Mouse (Mus musculus): ENCODE measurements at regions not wholly inside any gene's neighbourhood (a gene's known extent, or its start where the extent isn't known, plus 50 kb on each side); places are given as distances from the start of the nearest gene placed in this dataset.

DNA sequence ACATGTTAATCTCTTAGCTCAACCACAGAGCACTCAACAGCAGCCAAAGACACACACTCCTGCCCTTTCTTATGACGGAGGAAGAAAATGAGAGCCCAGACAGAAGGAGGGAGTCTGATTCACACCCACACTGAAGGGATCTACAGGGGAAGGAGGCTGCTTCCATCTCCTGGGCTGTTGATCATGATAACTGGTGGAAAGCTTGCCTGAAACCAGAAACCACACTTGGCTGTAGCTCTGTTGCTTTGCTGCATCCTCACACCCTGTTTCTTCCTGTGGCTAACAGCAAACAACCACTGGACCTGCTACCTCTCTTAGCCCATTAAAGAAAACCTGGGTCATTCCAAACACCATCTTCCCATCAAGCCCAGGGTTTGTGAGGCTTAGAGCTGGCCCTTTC lies 257.2 kb upstream of the Runx1 start:
- Histone ChIP-seq H3K27ac (no peak overlapping the region), H3K9ac (no peak overlapping the region), H3K4me1 (peaks cover 4% of the 10 kb centered on the region; the same call in 1 of the 2 replicates), H3K9me3 (replicated peaks) (no peaks in the 10 kb centered on the region), H3K27me3 (no peaks in the 10 kb centered on the region), H3K4me2 (replicated peaks) (no peak overlapping the region), H3K36me3 (no peaks in the 10 kb centered on the region), H3K4me3 (no peak overlapping the region)
- no peak for ATAC-seq (ENCODE audit: low FRiP score)
- 95% methylated on average over 1 of the region's 1 CpGs for WGBS

DNA sequence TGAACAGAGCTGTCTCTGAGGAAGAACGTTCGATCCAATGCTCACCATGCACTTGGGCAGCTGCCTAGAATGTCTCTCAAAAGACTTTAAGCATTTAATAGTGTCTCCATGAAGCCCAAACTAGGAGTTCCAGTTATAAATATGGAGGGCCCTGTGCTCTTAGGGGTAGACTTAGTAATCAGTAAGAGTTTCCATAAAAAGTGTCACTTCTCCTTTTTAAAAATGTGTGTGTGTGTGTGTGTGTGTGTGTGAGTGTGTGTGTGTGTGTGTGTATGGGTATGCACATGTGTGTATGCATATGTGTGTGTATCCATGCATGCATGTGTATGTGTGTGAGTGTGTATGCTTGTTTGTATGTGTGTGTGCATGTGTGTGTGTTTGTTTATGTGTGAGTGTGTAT lies 255.6 kb upstream of the Runx1 start:
- Histone ChIP-seq H3K9ac (no peak overlapping the region), H3K4me1 (peaks cover 4% of the 10 kb centered on the region; the same call in 1 of the 2 replicates), H3K27me3 (no peaks in the 10 kb centered on the region), H3K4me3 (no peak overlapping the region), H3K36me3 (no peaks in the 10 kb centered on the region), H3K27ac (no peak overlapping the region), H3K4me2 (replicated peaks) (no peak overlapping the region), H3K9me3 (replicated peaks) (no peaks in the 10 kb centered on the region)
- WGBS, result 92% methylated on average over 2 of the region's 2 CpGs
- no peak for ATAC-seq (ENCODE audit: low FRiP score)

DNA sequence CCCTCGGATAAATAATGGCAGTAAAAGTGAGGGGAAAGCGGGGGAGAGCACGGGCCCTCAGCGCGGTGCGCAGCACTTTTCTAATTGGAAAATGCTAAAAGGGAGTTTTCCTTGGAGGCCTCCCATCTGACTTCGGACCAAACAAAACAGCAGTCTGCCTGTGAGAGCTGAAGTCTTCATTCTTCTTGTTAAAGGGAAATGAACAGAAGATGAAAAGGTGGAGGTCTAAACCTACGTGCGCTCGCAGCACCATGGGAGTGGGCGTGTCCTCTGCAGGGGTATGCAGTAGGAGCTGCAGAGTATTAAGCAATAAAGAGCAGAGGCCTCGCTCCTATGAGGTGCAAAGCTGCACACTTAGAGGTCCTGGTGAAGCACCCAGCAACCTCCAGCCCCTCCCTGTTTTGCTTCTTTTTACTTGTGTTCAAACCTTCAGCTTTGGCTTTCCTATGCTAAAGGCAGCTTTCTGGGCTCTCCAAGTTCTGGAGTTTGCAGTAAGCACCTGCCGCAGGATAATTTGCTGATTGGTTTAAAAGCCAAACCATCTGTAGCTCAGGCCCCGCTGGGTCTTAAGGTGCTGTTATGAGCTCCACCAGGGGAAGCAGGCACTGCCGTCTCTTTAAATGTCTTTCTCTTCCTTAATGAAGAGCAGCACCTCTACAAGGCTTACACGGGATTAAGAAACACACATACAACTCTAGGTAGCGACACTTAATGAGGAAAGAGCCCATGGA lies 253.9 kb upstream of the Runx1 start:
- ATAC-seq (ENCODE audit: low FRiP score), result no peak
- Histone ChIP-seq H3K27me3 (no peaks in the 10 kb centered on the region), H3K36me3 (no peaks in the 10 kb centered on the region), H3K4me1 (peaks cover 4% of the 10 kb centered on the region; the same call in 1 of the 2 replicates), H3K4me3 (no peak overlapping the region), H3K9me3 (replicated peaks) (no peaks in the 10 kb centered on the region), H3K27ac (no peak overlapping the region), H3K4me2 (replicated peaks) (peak overlapping the region; percentile 23), H3K9ac (no peak overlapping the region)
- 43% methylated on average over 17 of the region's 17 CpGs for WGBS

DNA sequence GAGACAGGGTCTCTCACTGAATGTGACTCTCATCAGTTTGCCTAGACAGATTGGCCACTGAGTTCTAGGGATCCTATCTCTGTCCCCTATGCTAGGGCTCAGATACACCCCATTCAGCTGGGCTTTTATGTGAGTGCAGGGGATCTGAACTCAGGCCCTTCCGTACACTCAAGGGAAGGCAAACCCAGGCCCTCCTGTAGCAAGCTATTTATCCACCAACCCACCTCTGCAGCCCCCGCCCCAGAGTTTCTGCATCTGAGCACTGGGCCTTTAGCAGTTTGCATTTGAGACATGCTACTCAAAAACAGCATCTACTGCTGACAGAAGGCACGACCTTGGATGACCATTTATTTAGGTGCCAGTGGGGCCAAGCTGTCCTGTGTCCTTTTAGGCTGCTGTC lies 253.0 kb upstream of the Runx1 start:
- peak overlapping the region; percentile 23; the same call in 1 of the 2 replicates for H3K4me2 ChIP-seq (replicated peaks)
- H3K4me3 ChIP-seq, result no peak overlapping the region
- no peak overlapping the region for H3K9ac ChIP-seq
- H3K27me3 ChIP-seq, result no peaks in the 10 kb centered on the region
- 77% methylated on average over 3 of the region's 3 CpGs for WGBS
- peaks cover 4% of the 10 kb centered on the region; the same call in 1 of the 2 replicates for H3K4me1 ChIP-seq
- H3K27ac ChIP-seq, result no peak overlapping the region
- no peaks in the 10 kb centered on the region for H3K9me3 ChIP-seq (replicated peaks)
- H3K36me3 ChIP-seq, result no peaks in the 10 kb centered on the region
- no peak for ATAC-seq (ENCODE audit: low FRiP score)

DNA sequence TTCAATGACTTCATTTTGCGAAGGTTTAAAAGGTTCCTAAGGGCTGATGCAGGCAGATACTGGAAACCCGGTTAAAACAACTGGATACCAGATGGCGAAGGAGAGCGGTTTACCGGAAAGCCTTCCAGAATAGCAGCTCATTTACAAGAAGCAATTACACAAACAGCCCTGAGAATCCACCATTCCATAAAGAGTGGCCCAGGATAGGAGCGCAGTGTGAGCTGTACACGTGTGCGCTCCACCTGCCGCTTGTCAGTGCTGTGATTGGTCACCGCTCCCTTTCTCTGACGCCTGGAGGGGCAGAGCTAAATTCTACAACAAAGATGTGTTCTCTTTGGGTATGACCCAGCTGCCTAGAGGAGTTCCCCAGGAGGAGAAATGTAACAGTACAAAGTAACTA lies 249.5 kb upstream of the Runx1 start:
- Histone ChIP-seq H3K27ac (no peak overlapping the region), H3K36me3 (no peaks in the 10 kb centered on the region), H3K4me3 (no peak overlapping the region), H3K4me1 (peaks cover 4% of the 10 kb centered on the region; the same call in 1 of the 2 replicates), H3K27me3 (no peaks in the 10 kb centered on the region), H3K4me2 (replicated peaks) (no peak overlapping the region), H3K9ac (no peak overlapping the region), H3K9me3 (replicated peaks) (no peaks in the 10 kb centered on the region)
- ATAC-seq (ENCODE audit: low FRiP score), result no peak
- 89% methylated on average over 11 of the region's 11 CpGs for WGBS

DNA sequence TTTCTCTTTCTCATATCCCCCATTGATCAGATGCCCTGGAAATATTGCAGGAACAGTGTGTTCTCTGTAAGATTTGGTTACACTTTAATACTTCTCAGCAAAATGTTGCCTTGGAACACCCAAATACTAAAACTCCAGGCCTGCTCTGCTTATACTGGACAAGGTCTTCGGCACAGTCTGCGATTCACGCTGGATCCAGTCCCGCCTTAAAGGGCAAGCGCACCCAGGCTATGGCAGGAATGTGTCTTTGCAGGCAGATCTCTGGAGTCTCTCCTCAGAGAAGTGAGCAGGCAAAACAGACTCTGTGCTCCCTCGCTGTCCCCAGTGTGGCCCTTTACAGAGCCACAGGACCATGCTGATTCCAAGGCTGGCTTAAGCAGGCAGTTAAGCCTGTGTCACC lies 246.2 kb upstream of the Runx1 start:
- no peak for ATAC-seq (ENCODE audit: low FRiP score)
- Histone ChIP-seq H3K4me2 (replicated peaks) (no peak overlapping the region), H3K9ac (no peak overlapping the region), H3K27me3 (no peaks in the 10 kb centered on the region), H3K27ac (no peak overlapping the region), H3K4me3 (no peak overlapping the region), H3K36me3 (no peaks in the 10 kb centered on the region), H3K4me1 (no peaks in the 10 kb centered on the region), H3K9me3 (replicated peaks) (no peaks in the 10 kb centered on the region)
- WGBS, result 66% methylated on average over 6 of the region's 6 CpGs

DNA sequence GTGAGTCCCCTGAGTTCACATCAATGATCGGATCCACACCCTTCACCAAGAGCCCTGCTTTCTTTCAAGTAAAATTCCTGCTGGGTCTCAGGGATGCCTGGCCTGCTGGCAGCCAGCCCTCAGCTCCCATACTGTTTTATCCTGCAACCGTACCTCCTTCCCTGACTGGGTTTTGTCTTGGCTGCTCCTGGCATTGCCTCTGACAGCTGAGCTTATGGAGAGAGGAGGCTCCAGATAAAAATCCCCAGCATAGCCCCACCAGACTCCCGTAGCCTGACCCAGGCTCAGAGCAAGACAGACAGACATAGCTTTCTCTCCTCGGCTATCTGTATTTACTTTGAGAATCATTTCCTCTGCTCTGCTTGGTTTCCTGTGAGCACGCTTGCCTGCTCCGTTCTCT lies 245.8 kb upstream of the Runx1 start:
- 69% methylated on average over 6 of the region's 6 CpGs for WGBS
- H3K27ac ChIP-seq, result no peak overlapping the region
- H3K27me3 ChIP-seq, result no peaks in the 10 kb centered on the region
- H3K4me3 ChIP-seq, result no peak overlapping the region
- no peaks in the 10 kb centered on the region for H3K4me1 ChIP-seq
- H3K4me2 ChIP-seq (replicated peaks), result no peak overlapping the region
- H3K9me3 ChIP-seq (replicated peaks), result no peaks in the 10 kb centered on the region
- H3K9ac ChIP-seq, result no peak overlapping the region
- no peak for ATAC-seq (ENCODE audit: low FRiP score)
- no peaks in the 10 kb centered on the region for H3K36me3 ChIP-seq

DNA sequence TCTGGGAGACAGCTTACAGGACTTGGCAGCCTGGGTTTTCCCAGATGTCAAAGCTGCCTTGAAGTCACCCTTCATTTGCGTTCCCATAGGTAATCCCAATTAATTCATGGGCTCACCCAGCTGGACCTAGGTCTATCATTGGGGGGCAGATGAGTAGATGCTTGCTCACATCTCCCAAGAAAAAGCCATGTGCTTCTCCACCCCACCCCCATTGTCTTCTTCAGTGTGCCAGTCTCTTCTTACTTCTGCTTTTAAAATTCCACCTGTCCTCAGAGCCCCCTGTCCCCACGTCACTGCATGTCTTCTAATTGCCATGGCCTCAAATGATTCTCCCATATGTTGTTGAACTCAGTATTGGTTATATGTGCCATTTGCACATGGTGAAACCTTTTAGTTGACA lies 240.9 kb upstream of the Runx1 start:
- Histone ChIP-seq H3K4me2 (replicated peaks) (no peak overlapping the region), H3K9ac (no peak overlapping the region), H3K36me3 (no peaks in the 10 kb centered on the region), H3K27me3 (no peaks in the 10 kb centered on the region), H3K4me1 (no peaks in the 10 kb centered on the region), H3K9me3 (replicated peaks) (no peaks in the 10 kb centered on the region), H3K27ac (no peak overlapping the region), H3K4me3 (no peak overlapping the region)
- no peak for ATAC-seq (ENCODE audit: low FRiP score)
- WGBS, result 82% methylated on average over 2 of the region's 2 CpGs

DNA sequence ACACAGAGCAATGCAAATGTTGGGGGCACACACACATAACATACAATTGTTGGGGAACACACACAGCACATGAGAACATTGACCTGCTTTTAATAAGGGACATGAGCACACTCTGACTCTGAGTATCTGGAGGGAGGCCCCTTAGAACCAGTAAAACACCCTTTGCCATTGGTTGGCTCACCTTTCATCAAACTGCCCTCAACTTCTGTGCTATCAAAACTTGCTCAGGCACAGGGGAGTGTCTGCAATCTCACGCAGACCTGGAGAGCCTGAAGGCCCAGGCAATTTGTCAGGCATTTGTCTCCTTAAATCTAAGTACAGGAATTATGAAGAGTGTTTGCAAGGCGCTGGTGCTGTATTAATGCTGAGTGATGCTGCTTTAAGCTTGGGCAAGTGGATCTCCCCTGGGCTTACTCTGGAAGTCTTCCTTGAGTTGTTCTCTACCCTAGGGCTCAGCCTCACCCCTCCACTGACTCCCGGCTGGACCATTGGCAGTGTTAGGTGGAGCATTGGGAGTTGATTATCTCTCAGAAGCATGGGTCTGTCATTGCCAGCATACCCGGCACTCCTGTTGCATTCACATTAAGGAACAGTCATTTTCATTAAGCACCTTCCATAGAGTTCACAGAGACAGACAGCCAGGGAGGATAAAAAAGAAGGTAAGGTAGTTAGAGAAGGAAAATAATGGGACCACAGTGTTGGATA lies 235.7 kb upstream of the Runx1 start:
- H3K9me3 ChIP-seq (replicated peaks), result no peaks in the 10 kb centered on the region
- H3K36me3 ChIP-seq, result no peaks in the 10 kb centered on the region
- H3K27ac ChIP-seq, result no peak overlapping the region
- no peak for ATAC-seq (ENCODE audit: low FRiP score)
- WGBS, result 91% methylated on average over 4 of the region's 4 CpGs
- H3K27me3 ChIP-seq, result no peaks in the 10 kb centered on the region
- H3K4me2 ChIP-seq (replicated peaks), result no peak overlapping the region
- H3K4me3 ChIP-seq, result no peak overlapping the region
- no peaks in the 10 kb centered on the region for H3K4me1 ChIP-seq
- no peak overlapping the region for H3K9ac ChIP-seq

DNA sequence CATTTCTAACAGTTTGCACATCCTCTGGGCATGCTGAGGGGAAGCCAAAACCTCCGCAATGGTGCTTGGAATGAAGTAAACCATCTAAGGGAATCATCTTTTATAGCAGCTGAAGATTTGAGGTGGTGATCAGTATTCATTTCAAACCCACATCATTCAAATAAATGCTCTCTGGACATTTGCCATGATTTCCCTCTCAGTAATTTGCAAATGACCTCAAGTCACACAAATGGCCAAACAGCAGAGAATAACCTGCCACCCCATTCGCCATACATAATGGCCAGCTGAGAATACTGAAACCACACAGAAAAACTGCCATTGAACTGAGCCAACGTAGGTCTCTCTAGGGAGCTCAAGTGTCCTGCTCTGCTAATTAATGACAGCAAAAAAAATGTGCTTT lies 230.3 kb upstream of the Runx1 start:
- Histone ChIP-seq H3K9me3 (replicated peaks) (no peaks in the 10 kb centered on the region), H3K4me2 (replicated peaks) (no peak overlapping the region), H3K27ac (no peak overlapping the region), H3K36me3 (no peaks in the 10 kb centered on the region), H3K9ac (no peak overlapping the region), H3K27me3 (no peaks in the 10 kb centered on the region), H3K4me1 (no peaks in the 10 kb centered on the region), H3K4me3 (no peak overlapping the region)
- ATAC-seq (ENCODE audit: low FRiP score), result no peak
- 59% methylated on average over 3 of the region's 3 CpGs for WGBS

DNA sequence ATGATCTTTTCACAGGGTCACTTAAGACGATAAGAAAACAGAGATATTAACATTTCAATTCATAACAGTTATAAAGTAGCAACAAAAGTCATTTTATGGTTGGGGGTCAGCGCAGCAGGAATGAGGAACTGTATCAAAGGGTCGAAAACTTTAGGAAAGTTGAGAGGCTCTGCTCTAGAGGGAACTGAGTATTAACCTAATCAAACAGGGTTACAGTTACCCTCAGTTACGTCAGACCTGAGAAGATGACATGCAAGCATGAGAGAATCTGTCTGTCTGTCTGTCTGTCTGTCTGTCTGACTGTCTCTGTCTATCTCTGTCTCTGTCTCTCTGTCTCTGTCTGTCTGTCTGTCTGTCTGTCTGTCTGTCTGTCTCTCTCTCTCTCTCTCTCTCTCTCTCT lies 229.6 kb upstream of the Runx1 start:
- no peak overlapping the region for H3K4me3 ChIP-seq
- ATAC-seq (ENCODE audit: low FRiP score), result no peak
- H3K36me3 ChIP-seq, result no peaks in the 10 kb centered on the region
- H3K9me3 ChIP-seq (replicated peaks), result no peaks in the 10 kb centered on the region
- no peaks in the 10 kb centered on the region for H3K27me3 ChIP-seq
- H3K4me1 ChIP-seq, result no peaks in the 10 kb centered on the region
- H3K9ac ChIP-seq, result no peak overlapping the region
- no peak overlapping the region for H3K27ac ChIP-seq
- H3K4me2 ChIP-seq (replicated peaks), result no peak overlapping the region
- 89% methylated on average over 4 of the region's 4 CpGs for WGBS

DNA sequence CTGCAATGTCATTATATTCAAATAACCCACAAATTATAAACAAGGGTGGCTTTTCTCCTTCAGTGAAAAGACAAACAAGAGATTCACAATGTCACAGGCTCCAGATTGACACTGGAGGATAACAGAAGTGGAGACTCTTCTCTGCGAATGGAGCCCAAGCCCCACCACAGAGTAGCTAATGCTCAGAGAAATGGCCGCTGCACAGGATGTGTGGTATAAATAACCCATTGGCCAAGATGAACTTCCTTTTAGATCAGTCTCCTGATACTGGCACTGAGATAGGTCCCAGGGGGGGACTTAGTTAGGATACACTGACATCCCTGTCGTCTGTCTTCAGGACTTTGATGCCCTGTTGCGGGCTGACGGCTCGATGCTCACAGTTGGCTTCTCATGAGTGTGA lies 225.3 kb upstream of the Runx1 start:
- H3K4me2 ChIP-seq (replicated peaks), result no peak overlapping the region
- no peaks in the 10 kb centered on the region for H3K9me3 ChIP-seq (replicated peaks)
- no peak overlapping the region for H3K4me3 ChIP-seq
- 76% methylated on average over 6 of the region's 6 CpGs for WGBS
- no peak overlapping the region for H3K9ac ChIP-seq
- H3K27ac ChIP-seq, result no peak overlapping the region
- no peak for ATAC-seq (ENCODE audit: low FRiP score)
- H3K27me3 ChIP-seq, result no peaks in the 10 kb centered on the region
- H3K36me3 ChIP-seq, result no peaks in the 10 kb centered on the region
- no peaks in the 10 kb centered on the region for H3K4me1 ChIP-seq

DNA sequence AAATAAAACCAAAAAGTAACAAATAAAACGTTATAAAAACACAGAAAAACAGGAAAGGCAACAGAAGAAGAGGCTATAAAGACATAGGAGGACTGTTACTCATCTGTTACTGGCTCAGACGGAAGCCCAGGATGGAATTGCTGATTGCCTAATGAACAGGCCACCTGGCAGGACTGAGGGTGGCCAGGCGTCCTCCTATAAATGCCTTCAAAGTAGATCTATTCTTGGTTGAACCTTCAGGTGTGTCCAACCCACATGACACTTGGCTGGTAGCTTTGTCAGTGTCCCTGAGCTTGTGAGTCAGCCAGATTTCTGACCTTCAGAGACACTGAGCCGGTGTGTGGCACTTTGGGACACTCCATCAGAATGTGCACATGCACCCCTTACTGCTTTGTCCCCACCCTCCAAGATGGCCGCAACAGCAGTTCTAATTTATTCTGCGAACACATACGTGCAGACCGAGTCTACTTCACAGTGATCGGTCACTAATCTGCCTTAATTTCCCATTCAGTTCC lies 222.5 kb upstream of the Runx1 start:
- Histone ChIP-seq H3K4me2 (replicated peaks) (no peak overlapping the region), H3K9ac (no peak overlapping the region), H3K4me1 (no peaks in the 10 kb centered on the region), H3K27ac (no peak overlapping the region), H3K27me3 (no peaks in the 10 kb centered on the region), H3K4me3 (no peak overlapping the region), H3K36me3 (no peaks in the 10 kb centered on the region), H3K9me3 (replicated peaks) (no peaks in the 10 kb centered on the region)
- no peak for ATAC-seq (ENCODE audit: low FRiP score)
- WGBS, result 85% methylated on average over 9 of the region's 9 CpGs

Measured in hindbrain, embryonic 12.5 days (tissue).